In the genomic region with DNA sequence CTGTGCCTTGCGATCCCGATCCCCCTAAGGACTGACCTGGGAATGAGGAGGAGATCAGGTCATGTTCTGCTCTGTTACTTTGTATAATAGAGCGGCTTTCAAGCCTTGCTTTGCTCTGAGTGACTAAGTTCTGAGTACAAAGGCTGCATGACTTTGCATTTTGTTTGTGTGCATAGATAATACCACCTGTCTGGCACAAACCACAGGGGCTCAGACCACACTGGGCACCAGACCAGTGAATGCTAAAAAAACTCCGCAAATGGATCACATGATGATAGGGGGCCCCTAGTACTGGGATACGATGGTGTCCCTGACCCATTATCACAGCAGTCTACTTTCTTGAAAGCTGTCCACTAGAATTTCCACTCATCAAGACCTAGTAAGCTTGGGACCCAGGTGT, we compare ENCODE assay signal across 41 mouse cellular contexts. TPM values are rescaled to one million over a fixed set of nuclear protein-coding genes. Genes with fewer than 3 reads are reported as not detected.
DNase-seq lines count a peak whose midpoint lies in the region; ATAC-seq and TF ChIP-seq lines count a peak whose summit lies in the region.
"Had no signal": no experiment of that assay in that cellular context is flagged by ENCODE, and none has a peak within 500 bp of the region (broad histone marks: within the 10 kb centered on the region; RNA-seq: fewer than 3 reads in every experiment).

No protein-coding gene starts in this region.

- H3K4me2 ChIP-seq in liver, embryonic 12.5 days = peak overlapping the region; percentile 32
- H3K4me2 ChIP-seq: embryonic facial prominence, embryonic 12.5 days; heart, embryonic 12.5 days; kidney, embryonic 15.5 days; lung, embryonic 14.5 days; midbrain, embryonic 15.5 days; neural tube, embryonic 12.5 days had no signal

- H3K4me3 ChIP-seq in liver, adult 2 months (ENCODE audit: insufficient read depth, low read depth, low read length) = no peak overlapping the region
- H3K4me3 ChIP-seq in liver, embryonic 12.5 days = no peak overlapping the region
- H3K4me3 ChIP-seq: embryonic facial prominence, embryonic 12.5 days; heart, adult 2 months; heart, embryonic 12.5 days; hindbrain, embryonic 10.5 days; kidney, embryonic 15.5 days; midbrain, embryonic 15.5 days; neural tube, embryonic 12.5 days had no signal

- TF ChIP-seq CTCF in liver, adult 2 months (IDR thresholded peaks at IDR 0.05; ENCODE audit: low read depth, low read length) = no peak

- 0 out of 2 replicates have a peak overlapping the region, but pooled peaks have one; percentile 32 for H3K27ac ChIP-seq in liver, adult 2 months (replicated peaks; ENCODE audit: insufficient read depth, low read depth, low read length)
- H3K27ac ChIP-seq in liver, embryonic 12.5 days = no peak overlapping the region
- H3K27ac ChIP-seq: embryonic facial prominence, embryonic 12.5 days; heart, adult 2 months; hindbrain, embryonic 10.5 days; kidney, embryonic 15.5 days; midbrain, embryonic 15.5 days; neural tube, embryonic 12.5 days; stomach, postnatal 0 days had no signal

- TF ChIP-seq POLR2A in liver, adult 2 months (IDR thresholded peaks at IDR 0.05; ENCODE audit: extremely low read depth, insufficient read depth, low read length) = no peak

- ATAC-seq in liver, embryonic 12.5 days = no peak
- peak; percentile 63 for ATAC-seq in megakaryocyte-erythroid progenitor cell, adult 5-6 weeks (replicated peaks; ENCODE audit: low FRiP score, low TSS enrichment, poor library complexity, severe bottlenecking)
- ATAC-seq: CD4-positive, CD25-positive, alpha-beta regulatory T cell, adult 4 months; forebrain, embryonic 14.5 days; hindbrain, embryonic 16.5 days; midbrain, embryonic 15.5 days; Patski had no signal

- no peaks in the 10 kb centered on the region for H3K79me2 ChIP-seq in liver, adult 2 months (ENCODE audit: control insufficient read depth, insufficient read depth, low read length)

- intact Hi-C loops in left cerebral cortex, postnatal 36 days (cut with DNase I) = no loop called here

- peak; percentile 40 for DNase-seq in liver, adult 2 months (ENCODE audit: extremely low read depth, low read depth, low spot score)
- DNase-seq in liver (no peak), R1 (ENCODE audit: low read depth, low spot score) (peak; percentile 7)
- no peak for DNase-seq in heart, adult 11 months
- DNase-seq in left cerebral cortex, postnatal 36 days (ENCODE audit: low spot score in 2 of 2) = no peak
- no peak for DNase-seq in T-cell, adult 2 months (ENCODE audit: low spot score)
- DNase-seq: cerebellum, adult 8-10 months; cerebellum, postnatal 25 days; embryo, embryonic 11 days; gastrocnemius, postnatal 14 days; heart, adult 2 months; kidney, adult 18-20 months; kidney, postnatal 25 days; lung, embryonic 14.5 days; lung, postnatal 14 days; right cerebral cortex, postnatal 4 days; thymus, adult 18-20 months; thymus, postnatal 25 days had no signal

- H3K27me3 ChIP-seq in liver, adult 2 months (ENCODE audit: control insufficient read depth, insufficient read depth, low read length) = no peaks in the 10 kb centered on the region
- no peaks in the 10 kb centered on the region for H3K27me3 ChIP-seq in liver, embryonic 12.5 days (replicated peaks)
- H3K27me3 ChIP-seq: embryonic facial prominence, embryonic 12.5 days; heart, embryonic 12.5 days; kidney, embryonic 15.5 days; midbrain, embryonic 15.5 days; neural tube, embryonic 12.5 days; Patski had no signal

- peaks cover 5% of the 10 kb centered on the region for H3K4me1 ChIP-seq in liver, adult 2 months (ENCODE audit: control insufficient read depth, insufficient read depth, low read length)
- peaks cover 49% of the 10 kb centered on the region for H3K4me1 ChIP-seq in liver, embryonic 12.5 days
- H3K4me1 ChIP-seq: embryonic facial prominence, embryonic 12.5 days; heart, embryonic 12.5 days; neural tube, embryonic 12.5 days had no signal

- no peaks in the 10 kb centered on the region for H3K9me3 ChIP-seq in liver, embryonic 12.5 days (replicated peaks)
- H3K9me3 ChIP-seq: embryonic facial prominence, embryonic 12.5 days; heart, embryonic 12.5 days; hindbrain, embryonic 10.5 days; kidney, embryonic 15.5 days; midbrain, embryonic 15.5 days; neural tube, embryonic 12.5 days had no signal

- no peaks in the 10 kb centered on the region for H3K36me3 ChIP-seq in liver, adult 2 months (ENCODE audit: control insufficient read depth, insufficient read depth, low read length)
- no peaks in the 10 kb centered on the region for H3K36me3 ChIP-seq in liver, embryonic 12.5 days
- H3K36me3 ChIP-seq: embryonic facial prominence, embryonic 12.5 days; heart, embryonic 12.5 days; hindbrain, embryonic 10.5 days; kidney, embryonic 15.5 days; midbrain, embryonic 15.5 days; neural tube, embryonic 12.5 days had no signal

- WGBS in liver, adult 2 months = 75% methylated on average over 5 of the region's 5 CpGs
- WGBS in liver, embryonic 12.5 days (ENCODE audit: insufficient replicate concordance) = 42% methylated on average over 5 of the region's 5 CpGs

- no peak overlapping the region for H3K9ac ChIP-seq in liver, adult 2 months (ENCODE audit: low read depth, low read length)
- no peak overlapping the region for H3K9ac ChIP-seq in liver, embryonic 12.5 days
- H3K9ac ChIP-seq: embryonic facial prominence, embryonic 12.5 days; heart, embryonic 12.5 days; kidney, embryonic 15.5 days; lung, embryonic 14.5 days; midbrain, embryonic 15.5 days; neural tube, embryonic 12.5 days had no signal

RNA-seq across cellular contexts. Expression of gene Slc35e2, which starts 4.6 kb away (rescaled TPM):
- total RNA-seq in liver, adult 2 months (2014; rRNA removed) = 63.5 and 65.6 TPM in 2 replicates
- polyA plus RNA-seq in liver, adult 2 months (2012; rRNA removed) = 18.5 and 19.8 TPM in 2 replicates
- 7.1 and 7.3 TPM in 2 replicates for polyA plus RNA-seq in liver, embryonic 12.5 days (2016; fragmentation: Nextera tagmentation; extraction: Ambion mirVana)
- total RNA-seq in megakaryocyte-erythroid progenitor cell, adult 5-6 weeks (2014; fragmentation: Nextera tagmentation) = 45.1 and 60.2 TPM in 2 replicates
- 30.4 and 31.1 TPM in 2 replicates for total RNA-seq in megakaryocyte-erythroid progenitor cell, adult 5-6 weeks (2017)
- 10 to 100 TPM; 49.6 to 52.6 TPM for total RNA-seq in left cerebral cortex, postnatal 36 days (2021)

RNA-seq across cellular contexts. Expression of gene Cdk11b, which starts 28.0 kb away (rescaled TPM):
- 8.5 and 11.2 TPM in 2 replicates for total RNA-seq in liver, adult 2 months (2014; rRNA removed)
- polyA plus RNA-seq in liver, adult 2 months (2012; rRNA removed) = 8.8 and 10.6 TPM in 2 replicates
- polyA plus RNA-seq in liver, embryonic 12.5 days (2016; fragmentation: Nextera tagmentation; extraction: Ambion mirVana) = 41.1 and 45.5 TPM in 2 replicates
- 60.7 and 74.1 TPM in 2 replicates for total RNA-seq in megakaryocyte-erythroid progenitor cell, adult 5-6 weeks (2014; fragmentation: Nextera tagmentation)
- total RNA-seq in megakaryocyte-erythroid progenitor cell, adult 5-6 weeks (2017) = 44.7 and 67.9 TPM in 2 replicates
- total RNA-seq in left cerebral cortex, postnatal 36 days (2021) = 10 to 100 TPM; 44.0 to 53.0 TPM

RNA-seq across cellular contexts. Expression of gene Nadk, which starts 34.4 kb away (rescaled TPM):
- 163 and 201 TPM in 2 replicates for total RNA-seq in liver, adult 2 months (2014; rRNA removed)
- 196 and 218 TPM in 2 replicates for polyA plus RNA-seq in liver, adult 2 months (2012; rRNA removed)
- polyA plus RNA-seq in liver, embryonic 12.5 days (2016; fragmentation: Nextera tagmentation; extraction: Ambion mirVana) = 75.9 and 78.0 TPM in 2 replicates
- 76.3 and 86.5 TPM in 2 replicates for total RNA-seq in megakaryocyte-erythroid progenitor cell, adult 5-6 weeks (2014; fragmentation: Nextera tagmentation)
- total RNA-seq in megakaryocyte-erythroid progenitor cell, adult 5-6 weeks (2017) = 49.9 and 65.2 TPM in 2 replicates
- 10 to 100 TPM; 56.0 to 59.6 TPM for total RNA-seq in left cerebral cortex, postnatal 36 days (2021)

RNA-seq across cellular contexts. Expression of gene Gm10563, which starts 48.6 kb away (rescaled TPM):
- not detected in 2 replicates for total RNA-seq in liver, adult 2 months (2014; rRNA removed)
- polyA plus RNA-seq in liver, adult 2 months (2012; rRNA removed) = not detected in 2 replicates
- polyA plus RNA-seq in liver, embryonic 12.5 days (2016; fragmentation: Nextera tagmentation; extraction: Ambion mirVana) = not detected in 2 replicates
- total RNA-seq in megakaryocyte-erythroid progenitor cell, adult 5-6 weeks (2014; fragmentation: Nextera tagmentation) = not detected in 2 replicates
- total RNA-seq in megakaryocyte-erythroid progenitor cell, adult 5-6 weeks (2017) = not detected in 2 replicates
- not detected for total RNA-seq in left cerebral cortex, postnatal 36 days (2021)
- total RNA-seq: adrenal gland, adult 18-20 months; adrenal gland, postnatal 36 days; gastrocnemius, postnatal 14 days; heart, adult 2 months; layer of hippocampus, adult 18-20 months; layer of hippocampus, postnatal 10 days; left cerebral cortex, adult 18-20 months; left cerebral cortex, postnatal 25 days had no signal
- polyA plus RNA-seq: CD4-positive, CD25-positive, alpha-beta regulatory T cell, adult 4 months; embryonic facial prominence, embryonic 12.5 days; forebrain, embryonic 14.5 days; heart, adult 2 months; heart, embryonic 12.5 days; heart, postnatal 0 days; hindbrain, embryonic 10.5 days; hindbrain, embryonic 16.5 days; intestine, embryonic 14.5 days; kidney, embryonic 15.5 days; limb, embryonic 14.5 days; lung, embryonic 14.5 days; midbrain, embryonic 15.5 days; neural tube, embryonic 12.5 days; Patski; spleen, adult 2 months; stomach, postnatal 0 days had no signal

RNA-seq across cellular contexts. Expression of gene Mmp23, which starts 56.6 kb away (rescaled TPM):
- total RNA-seq in liver, adult 2 months (2014; rRNA removed) = 1.7 and 1.8 TPM in 2 replicates
- polyA plus RNA-seq in liver, adult 2 months (2012; rRNA removed) = 2.7 and 3.0 TPM in 2 replicates
- 8.1 and 9.2 TPM in 2 replicates for polyA plus RNA-seq in liver, embryonic 12.5 days (2016; fragmentation: Nextera tagmentation; extraction: Ambion mirVana)
- total RNA-seq in megakaryocyte-erythroid progenitor cell, adult 5-6 weeks (2014; fragmentation: Nextera tagmentation) = not detected in 2 replicates
- not detected in 2 replicates for total RNA-seq in megakaryocyte-erythroid progenitor cell, adult 5-6 weeks (2017)
- 1 to 10 TPM; 1.1 to 5.3 TPM for total RNA-seq in left cerebral cortex, postnatal 36 days (2021)
- polyA plus RNA-seq: CD4-positive, CD25-positive, alpha-beta regulatory T cell, adult 4 months had no signal

Comparison
In these comparisons a context has a peak if more than half of its experiments do, and no peak if none do; other contexts are left out.
1. DNase-seq: peak in liver, adult 2 months (single experiment) and R1 (single experiment); none in liver (single experiment), heart, adult 11 months (single experiment), left cerebral cortex, postnatal 36 days (0 of 2) and T-cell, adult 2 months (single experiment).